Mouse (Mus musculus) midbrain, embryonic 13.5 days (tissue): Measurements from ENCODE around the gene Gm49601. TPM values are rescaled to one million over a fixed set of nuclear protein-coding genes. Genes with fewer than 3 reads are reported as not detected.

ENCODE experiments used
- ATAC-seq: fragments of 200-750 bp; cut with Nextera tagmentation; 2 replicates; pipeline ENCODE4 v1.8.0; 2017; ENCODE audit warnings: mild to moderate bottlenecking, moderate TSS enrichment, moderate library complexity
- H3K27ac ChIP-seq: fragments of 300-500 bp; sonication (generic); 2 replicates; pipeline ENCODE4 v1.5.1; 2015; ENCODE audit warnings: inconsistent platforms, mild to moderate bottlenecking, moderate library complexity
- H3K27me3 ChIP-seq: fragments of 300-500 bp; sonication (generic); 2 replicates; pipeline ENCODE4 v1.6.1; 2015; ENCODE audit warnings: mild to moderate bottlenecking, inconsistent platforms
- H3K36me3 ChIP-seq: fragments of 300-500 bp; sonication (generic); 2 replicates; pipeline ENCODE4 v1.6.1; 2015; ENCODE audit warnings: mild to moderate bottlenecking, inconsistent platforms
- H3K4me1 ChIP-seq: fragments of 300-500 bp; sonication (generic); replicated peaks from 2 replicates; pipeline ENCODE4 v1.6.1; 2015; ENCODE audit warnings: inconsistent platforms
- H3K4me2 ChIP-seq: fragments of 300-500 bp; sonication (generic); replicated peaks from 2 replicates; pipeline ENCODE4 v1.6.1; 2015; ENCODE audit warnings: moderate library complexity, mild to moderate bottlenecking, inconsistent platforms
- H3K4me3 ChIP-seq: fragments of 300-500 bp; sonication (generic); replicated peaks from 2 replicates; pipeline ENCODE4 v1.5.1; 2015; ENCODE audit warnings: mild to moderate bottlenecking, inconsistent platforms
- H3K9ac ChIP-seq: fragments of 300-500 bp; sonication (generic); replicated peaks from 2 replicates; pipeline ENCODE4 v1.6.1; 2015; ENCODE audit warnings: mild to moderate bottlenecking, inconsistent platforms
- H3K9me3 ChIP-seq: fragments of 300-500 bp; sonication (generic); 2 replicates; pipeline ENCODE4 v1.6.1; 2016; ENCODE audit warnings: mild to moderate bottlenecking, inconsistent platforms
- WGBS: fragments of 180-500 bp; shearing (Covaris S2); methylation state at CpG from one replicate; pipeline ENCODE4 v1.1.7; 2015; 5-methylcytosine and 5-hydroxymethylcytosine counted together
- polyA plus RNA-seq: library from polyadenylated mRNA; unstranded; fragments of >200 nt; fragmentation: Nextera tagmentation; extraction: Ambion mirVana; gene quantifications from 2 replicates; pipeline ENCODE4 v1.2.1, GENCODE M21; 2015

The Gm49601 gene
- polyA plus RNA-seq, 1 experiment from 2014 or later, result 18.3 TPM

DNA sequence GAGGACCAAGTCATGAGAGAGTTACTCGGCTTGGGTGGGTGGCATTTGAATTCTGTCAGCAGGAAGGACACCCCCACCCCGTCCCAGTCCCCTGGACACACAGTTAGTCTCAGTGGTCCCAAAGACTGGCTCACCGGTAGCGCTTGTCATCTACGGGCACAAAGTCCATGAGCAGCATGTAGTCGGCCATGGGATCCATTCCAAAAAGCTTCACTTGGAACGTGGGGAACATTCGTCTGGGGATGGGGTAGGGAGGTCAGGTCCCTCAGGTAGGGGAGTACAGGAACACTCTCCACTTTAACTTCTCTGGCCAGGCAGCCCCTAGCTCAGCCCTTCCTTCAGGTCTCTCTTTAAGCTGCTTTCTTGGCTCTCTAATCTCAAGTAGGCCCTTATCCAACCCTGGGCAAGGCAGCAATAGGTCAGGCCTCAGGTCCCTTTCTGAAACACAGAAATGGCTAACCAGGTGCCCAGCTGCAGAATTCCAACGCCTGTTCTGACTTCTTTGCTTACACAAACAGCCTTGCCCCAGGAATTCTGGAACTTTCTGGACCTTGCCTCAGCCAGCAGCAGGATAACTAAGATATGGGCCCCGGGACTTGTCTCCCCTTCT, 41.2 kb downstream of the Gm49601 start:
- Histone ChIP-seq H3K4me3 (peak overlapping the region; percentile 8; the same call in 1 of the 2 replicates), H3K9ac (no peak overlapping the region), H3K27ac (no peak overlapping the region), H3K9me3 (no peaks in the 10 kb centered on the region), H3K4me2 (0 out of 2 replicates have a peak overlapping the region, but pooled peaks have one; percentile 9), H3K4me1 (peaks cover 47% of the 10 kb centered on the region), H3K27me3 (peaks cover 100% of the 10 kb centered on the region), H3K36me3 (no peaks in the 10 kb centered on the region)
- 3% methylated on average over 10 of the region's 10 CpGs for WGBS
- no peak for ATAC-seq

DNA sequence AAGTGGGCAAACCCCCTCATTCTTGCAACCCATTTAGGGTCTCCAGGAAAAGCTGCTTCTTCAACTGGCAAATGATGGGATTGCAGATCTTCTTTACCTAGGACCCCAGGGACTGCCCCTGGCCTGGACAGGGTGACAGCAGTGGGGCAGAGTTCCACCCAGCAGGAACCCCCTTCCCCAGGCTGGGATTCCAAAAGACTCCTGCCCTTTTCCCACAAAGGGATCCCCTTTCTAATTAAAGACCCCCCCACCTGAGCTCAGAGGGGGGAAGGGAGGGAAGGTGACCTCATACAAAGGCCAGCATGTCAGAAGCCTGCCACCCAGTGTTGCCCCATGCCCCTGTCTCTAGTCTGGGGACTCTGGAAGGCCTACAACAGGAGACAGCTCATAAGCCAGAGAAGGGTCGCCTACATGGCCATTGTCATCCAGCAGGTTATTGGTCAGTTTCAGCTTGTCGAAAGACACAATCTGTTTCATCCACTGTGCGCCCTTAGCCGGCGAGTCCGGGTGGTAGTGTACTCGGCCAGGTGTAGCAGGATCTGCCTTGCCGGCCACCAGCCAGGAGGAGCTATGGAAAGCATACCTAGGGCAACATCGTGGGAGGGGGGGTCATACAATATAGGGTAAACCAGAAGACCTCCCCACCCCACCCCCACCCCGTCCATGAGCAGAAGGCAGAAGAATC, 42.4 kb downstream of the Gm49601 start:
- no peak for ATAC-seq
- H3K27ac ChIP-seq, result no peak overlapping the region
- no peak overlapping the region for H3K9ac ChIP-seq
- WGBS, result 8% methylated on average over 10 of the region's 10 CpGs
- H3K9me3 ChIP-seq, result no peaks in the 10 kb centered on the region
- no peak overlapping the region for H3K4me2 ChIP-seq
- H3K4me1 ChIP-seq, result peaks cover 47% of the 10 kb centered on the region
- no peaks in the 10 kb centered on the region for H3K36me3 ChIP-seq
- H3K4me3 ChIP-seq, result no peak overlapping the region
- peaks cover 98% of the 10 kb centered on the region for H3K27me3 ChIP-seq

DNA sequence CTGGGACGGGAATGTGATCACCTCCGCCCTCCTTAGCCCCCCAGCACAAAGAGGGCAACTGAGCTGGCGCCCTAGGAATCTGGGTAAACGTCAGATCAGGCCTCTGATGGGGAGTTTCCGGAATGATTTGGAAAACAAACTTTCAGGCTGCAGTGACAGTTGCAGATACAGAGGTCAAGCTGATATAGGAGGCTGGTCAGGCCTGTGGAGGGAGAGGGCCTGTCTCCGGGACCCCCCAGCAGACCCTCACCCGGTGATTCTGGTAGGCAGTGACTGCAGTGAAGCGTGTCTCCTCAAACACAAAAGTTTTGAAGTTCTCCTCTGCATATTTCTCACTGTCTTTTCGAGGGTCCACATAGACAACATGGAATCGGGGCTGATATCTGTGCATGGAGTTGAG, 43.1 kb downstream of the Gm49601 start:
- Histone ChIP-seq H3K27me3 (peaks cover 97% of the 10 kb centered on the region), H3K27ac (no peak overlapping the region), H3K4me3 (no peak overlapping the region), H3K9ac (no peak overlapping the region), H3K36me3 (no peaks in the 10 kb centered on the region), H3K4me1 (peaks cover 40% of the 10 kb centered on the region), H3K9me3 (no peaks in the 10 kb centered on the region), H3K4me2 (no peak overlapping the region)
- ATAC-seq, result no peak
- WGBS, result 5% methylated on average over 10 of the region's 10 CpGs

DNA sequence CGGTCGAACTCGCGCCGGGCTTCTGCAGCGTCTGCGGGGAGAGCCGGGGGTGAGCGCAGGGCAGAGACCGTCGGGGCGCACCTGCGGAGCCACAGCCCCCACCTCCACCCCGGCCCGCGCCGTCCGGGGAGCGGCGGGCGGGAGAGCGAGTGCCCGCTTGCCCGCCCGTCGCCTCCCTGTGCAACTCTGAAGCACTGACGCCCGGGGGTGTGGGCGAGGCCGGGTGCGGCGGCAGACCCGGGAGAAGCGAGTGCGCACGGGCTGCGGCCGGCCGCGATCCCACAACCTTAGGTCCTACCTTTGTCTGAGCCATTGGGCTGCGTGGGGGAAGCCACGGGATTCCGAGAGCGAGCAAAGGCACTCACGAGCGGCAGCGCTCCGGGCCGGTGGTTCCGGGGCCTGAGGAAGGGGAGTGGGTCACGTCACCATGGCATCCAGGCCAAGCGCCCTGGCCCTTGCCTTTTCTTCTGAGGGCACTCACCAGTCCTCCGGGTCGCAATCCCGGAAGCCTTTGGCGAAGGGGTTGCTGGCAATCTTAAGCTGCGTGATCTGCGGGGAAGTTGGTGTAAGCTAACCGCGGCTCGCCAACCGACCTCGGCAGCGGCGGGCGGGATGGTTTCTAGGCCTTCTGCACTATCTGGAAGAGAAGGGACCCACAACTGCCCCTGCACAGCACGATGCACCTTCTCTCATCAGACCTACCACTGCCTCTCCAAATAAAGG, 43.6 kb downstream of the Gm49601 start:
- Histone ChIP-seq H3K4me1 (peaks cover 35% of the 10 kb centered on the region), H3K9me3 (no peaks in the 10 kb centered on the region), H3K27ac (no peak overlapping the region), H3K4me2 (peak overlapping the region; percentile 54), H3K4me3 (peak overlapping the region; percentile 36), H3K9ac (peak overlapping the region; percentile 25), H3K36me3 (no peaks in the 10 kb centered on the region), H3K27me3 (peaks cover 97% of the 10 kb centered on the region)
- ATAC-seq, result no peak
- under 1% methylated on average over 60 of the region's 67 CpGs for WGBS

DNA sequence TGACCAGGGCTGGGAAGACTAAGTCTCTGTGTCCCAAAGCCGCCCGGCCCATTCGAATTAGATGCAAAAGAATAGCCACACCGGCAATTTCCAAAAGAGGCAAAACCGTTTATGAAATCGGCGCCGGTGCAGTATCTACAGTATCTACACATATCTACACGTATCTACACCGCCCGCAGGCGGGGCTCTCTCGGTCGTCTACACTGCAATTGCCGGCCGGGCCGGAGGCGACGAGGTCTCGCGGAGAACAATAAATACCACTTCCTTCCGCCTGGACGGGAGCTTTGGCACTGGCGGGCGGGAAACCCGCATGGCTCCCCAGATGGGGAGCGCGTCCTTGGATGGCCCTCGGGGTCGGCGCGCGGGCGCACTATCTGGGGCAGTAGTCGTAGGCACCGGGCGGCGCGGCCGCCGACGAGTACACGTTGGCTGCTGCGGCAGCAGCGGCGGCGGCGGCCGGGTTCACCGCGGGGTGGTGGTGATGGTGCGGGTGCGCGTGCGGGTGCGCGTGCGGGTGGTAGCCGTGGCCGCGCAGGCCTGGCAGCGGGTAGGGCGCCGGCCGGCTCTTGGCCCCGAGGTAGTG, 44.5 kb downstream of the Gm49601 start:
- H3K4me1 ChIP-seq, result peaks cover 31% of the 10 kb centered on the region
- peaks cover 95% of the 10 kb centered on the region for H3K27me3 ChIP-seq
- H3K9ac ChIP-seq, result peak overlapping the region; percentile 25
- ATAC-seq, result no peak
- H3K36me3 ChIP-seq, result no peaks in the 10 kb centered on the region
- H3K9me3 ChIP-seq, result no peaks in the 10 kb centered on the region
- H3K4me3 ChIP-seq, result peak overlapping the region; percentile 36
- 1% methylated on average over 60 of the region's 66 CpGs for WGBS
- peak overlapping the region; percentile 54 for H3K4me2 ChIP-seq
- H3K27ac ChIP-seq, result no peak overlapping the region

DNA sequence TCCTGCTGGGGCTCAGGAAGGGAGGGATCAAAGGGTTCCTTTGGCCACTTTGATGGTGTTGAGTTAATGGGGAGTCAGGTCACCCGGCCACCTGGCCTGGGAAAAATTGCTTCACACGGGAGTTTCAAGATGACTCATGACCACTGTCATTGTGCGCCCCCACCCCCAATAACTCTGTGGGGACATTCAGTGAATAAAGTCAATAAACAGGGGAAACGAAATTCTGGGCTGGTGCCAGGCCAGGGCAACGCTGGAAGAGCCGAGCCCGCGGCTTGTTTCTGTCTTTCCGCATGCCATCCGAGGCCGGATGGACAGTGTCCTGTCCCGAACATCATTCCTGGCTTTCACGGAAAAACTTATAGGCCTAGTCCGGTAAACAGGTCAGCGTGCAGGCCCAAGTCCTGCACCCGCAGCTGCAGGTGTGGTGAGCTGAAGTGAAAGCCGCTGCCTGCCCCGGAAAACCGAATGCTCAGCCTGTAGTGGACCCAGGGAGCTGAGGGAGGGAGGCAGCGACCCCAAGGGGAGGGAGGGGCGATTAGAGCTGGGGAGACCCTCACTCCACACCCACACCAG, 45.1 kb downstream of the Gm49601 start:
- ATAC-seq, result no peak
- Histone ChIP-seq H3K27me3 (peaks cover 91% of the 10 kb centered on the region), H3K36me3 (no peaks in the 10 kb centered on the region), H3K9me3 (no peaks in the 10 kb centered on the region), H3K4me3 (peak overlapping the region; percentile 36), H3K4me2 (peak overlapping the region; percentile 54), H3K9ac (peak overlapping the region; percentile 25; the same call in 1 of the 2 replicates), H3K4me1 (peaks cover 26% of the 10 kb centered on the region), H3K27ac (no peak overlapping the region)
- WGBS, result 3% methylated on average over 21 of the region's 21 CpGs

DNA sequence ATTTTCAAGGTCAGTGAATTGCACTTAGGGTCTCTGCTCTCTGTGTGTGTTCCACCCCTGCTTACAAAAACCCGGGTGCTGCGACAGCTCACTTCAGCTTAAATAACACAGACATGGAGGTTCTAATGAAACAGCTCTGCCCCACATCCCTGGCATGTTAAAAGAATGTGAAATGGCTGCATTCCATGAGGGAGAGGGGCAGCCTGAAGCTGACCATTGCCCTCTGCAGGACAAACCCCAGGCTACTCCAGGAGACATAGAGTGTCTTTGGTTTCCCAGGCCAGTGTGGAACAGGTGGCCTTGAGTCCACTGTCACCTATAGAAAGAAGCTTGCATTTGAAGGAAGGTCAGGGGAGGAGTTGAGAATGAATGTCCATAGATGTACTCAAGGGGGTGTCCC, 45.8 kb downstream of the Gm49601 start:
- no peak overlapping the region for H3K4me3 ChIP-seq
- 21% methylated on average over 2 of the region's 2 CpGs for WGBS
- ATAC-seq, result no peak

DNA sequence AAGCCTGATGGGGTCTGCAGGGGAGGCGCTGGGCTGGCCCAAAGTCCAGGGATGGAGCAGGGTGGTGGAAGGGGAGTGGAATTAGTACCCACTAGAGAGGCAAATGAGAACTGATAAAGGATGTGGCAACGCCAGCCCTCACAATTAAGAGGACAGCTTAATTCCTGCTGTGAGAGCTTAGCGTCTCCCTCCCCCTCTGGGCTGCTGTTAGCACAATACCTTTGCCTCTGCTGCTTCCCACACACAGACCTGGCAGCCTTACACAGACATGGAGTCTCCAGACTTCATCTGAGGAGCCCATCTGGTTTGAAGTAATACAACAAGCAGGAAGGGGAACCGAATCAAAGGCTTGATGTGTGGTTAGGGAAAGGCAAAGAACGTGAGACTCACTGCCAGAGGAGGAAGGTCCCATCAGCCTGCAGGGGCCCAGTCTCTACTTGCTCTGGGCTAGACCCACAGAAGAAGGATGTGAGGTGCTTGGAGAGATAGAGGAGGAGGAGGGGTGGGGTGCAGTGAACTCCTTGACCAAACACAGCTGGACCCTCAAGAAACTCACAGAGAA, 48.5 kb downstream of the Gm49601 start:
- 0 out of 2 replicates have a peak, but pooled peaks have one; percentile 12 for ATAC-seq
- WGBS, result 5% methylated on average over 5 of the region's 5 CpGs
- peaks cover 56% of the 10 kb centered on the region for H3K27me3 ChIP-seq

More for the DNA sequence above, 45.8 kb downstream of the Gm49601 start:
- no peaks in the 10 kb centered on the region for H3K9me3 ChIP-seq
- H3K27ac ChIP-seq, result no peak overlapping the region
- H3K9ac ChIP-seq, result no peak overlapping the region
- peaks cover 19% of the 10 kb centered on the region for H3K4me1 ChIP-seq
- peaks cover 83% of the 10 kb centered on the region for H3K27me3 ChIP-seq
- no peaks in the 10 kb centered on the region for H3K36me3 ChIP-seq
- H3K4me2 ChIP-seq, result no peak overlapping the region

DNA sequence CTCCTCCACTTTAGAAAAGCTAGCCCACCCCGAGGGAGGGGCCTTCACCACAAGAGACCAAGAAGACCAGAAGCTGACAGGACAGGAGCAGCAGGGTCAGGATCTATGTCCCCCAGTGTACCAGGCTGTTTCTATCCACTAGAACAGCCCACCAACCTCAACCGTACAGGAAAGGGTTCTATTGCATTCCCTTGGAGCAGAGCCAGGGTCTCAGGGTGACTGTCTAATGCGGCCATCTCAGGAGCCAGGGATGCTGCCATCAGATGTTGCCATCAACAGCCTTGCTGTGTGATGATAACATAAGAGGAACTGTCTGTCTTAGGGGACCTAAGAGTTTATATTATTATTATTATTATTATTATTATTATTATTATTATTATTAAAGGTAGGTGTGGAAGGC, 49.2 kb downstream of the Gm49601 start:
- peaks cover 50% of the 10 kb centered on the region for H3K27me3 ChIP-seq
- peaks cover 11% of the 10 kb centered on the region for H3K4me1 ChIP-seq
- H3K9ac ChIP-seq, result no peak overlapping the region
- no peaks in the 10 kb centered on the region for H3K9me3 ChIP-seq
- 28% methylated on average over 3 of the region's 3 CpGs for WGBS
- no peak for ATAC-seq
- H3K4me3 ChIP-seq, result no peak overlapping the region
- no peak overlapping the region for H3K4me2 ChIP-seq
- no peaks in the 10 kb centered on the region for H3K36me3 ChIP-seq
- H3K27ac ChIP-seq, result no peak overlapping the region

More for the DNA sequence above, 48.5 kb downstream of the Gm49601 start:
- no peaks in the 10 kb centered on the region for H3K9me3 ChIP-seq
- H3K36me3 ChIP-seq, result no peaks in the 10 kb centered on the region
- H3K4me1 ChIP-seq, result peaks cover 17% of the 10 kb centered on the region
- H3K27ac ChIP-seq, result no peak overlapping the region
- H3K4me2 ChIP-seq, result no peak overlapping the region
- no peak overlapping the region for H3K4me3 ChIP-seq
- no peak overlapping the region for H3K9ac ChIP-seq

DNA sequence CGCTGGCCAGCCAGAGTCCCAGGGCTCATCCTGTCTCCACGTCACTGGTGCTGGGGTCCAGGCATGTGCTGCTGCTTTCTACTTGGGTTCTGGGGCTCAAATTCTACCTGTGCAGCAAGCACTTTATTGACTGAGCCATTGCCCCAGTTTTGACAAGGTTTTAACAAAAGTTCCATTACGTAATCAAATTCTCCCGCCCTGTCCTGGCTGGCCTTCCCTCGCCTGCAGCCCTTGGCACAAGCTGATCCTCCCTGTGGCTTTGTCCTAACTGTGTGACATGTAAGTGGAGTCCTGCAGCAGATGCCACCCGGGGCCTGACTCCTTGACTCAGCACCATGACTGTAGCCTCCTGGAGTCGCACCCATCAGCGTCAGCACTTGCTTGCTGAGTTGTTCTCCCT, 52.0 kb downstream of the Gm49601 start:
- H3K27ac ChIP-seq, result no peak overlapping the region
- H3K9me3 ChIP-seq, result no peaks in the 10 kb centered on the region
- no peaks in the 10 kb centered on the region for H3K36me3 ChIP-seq
- H3K9ac ChIP-seq, result no peak overlapping the region
- WGBS, result 77% methylated on average over 8 of the region's 8 CpGs
- no peak overlapping the region for H3K4me3 ChIP-seq
- ATAC-seq, result no peak
- H3K4me2 ChIP-seq, result no peak overlapping the region
- H3K4me1 ChIP-seq, result no peaks in the 10 kb centered on the region
- H3K27me3 ChIP-seq, result peaks cover 21% of the 10 kb centered on the region
